Mouse (Mus musculus) midbrain, embryonic 10.5 days (tissue): ENCODE data around the gene Il12a. TPM values are rescaled to one million over a fixed set of nuclear protein-coding genes. Genes with fewer than 3 reads are reported as not detected.
"Not testable (repeated sequence)": the region's sequence is repeated elsewhere in the genome, so short reads cannot be mapped to it uniquely, and the experiment has no call there.

Experiments
- DNase-seq: peaks from one replicate; pipeline ENCODE4 v3.0.0-alpha.2; 2017; ENCODE audit warnings: low spot score
- H3K27ac ChIP-seq: fragments of 300-500 bp; sonication (generic); replicated peaks from 2 replicates; pipeline ENCODE4 v1.5.1; 2016; ENCODE audit warnings: mild to moderate bottlenecking
- H3K27me3 ChIP-seq: fragments of 300-500 bp; sonication (generic); 2 replicates; pipeline ENCODE4 v1.6.1; 2016; ENCODE audit warnings: low read depth, mild to moderate bottlenecking; ENCODE audit not compliant: poor library complexity, severe bottlenecking
- H3K36me3 ChIP-seq: fragments of 300-500 bp; sonication (generic); 2 replicates; pipeline ENCODE4 v1.6.1; 2016; ENCODE audit warnings: mild to moderate bottlenecking, moderate library complexity
- H3K4me1 ChIP-seq: fragments of 300-500 bp; sonication (generic); 2 replicates; pipeline ENCODE4 v1.6.1; 2016
- H3K4me3 ChIP-seq: fragments of 300-500 bp; sonication (generic); 2 replicates; pipeline ENCODE4 v1.5.1; 2016; ENCODE audit warnings: mild to moderate bottlenecking, moderate library complexity
- H3K9me3 ChIP-seq: fragments of 300-500 bp; sonication (generic); replicated peaks from 2 replicates; pipeline ENCODE4 v1.6.1; 2016; ENCODE audit warnings: mild to moderate bottlenecking
- WGBS: fragments of 180-500 bp; shearing (Covaris S2); methylation state at CpG from one replicate; pipeline ENCODE4 v1.1.7; 2016; 5-methylcytosine and 5-hydroxymethylcytosine counted together
- polyA plus RNA-seq: library from polyadenylated mRNA; unstranded; fragments of >200 nt; fragmentation: Nextera tagmentation; extraction: Ambion mirVana; gene quantifications from 2 replicates; pipeline ENCODE4 v1.2.1, GENCODE M21; 2016

Il12a gene
- polyA plus RNA-seq, 1 experiment from 2014 or later = not detected

DNA sequence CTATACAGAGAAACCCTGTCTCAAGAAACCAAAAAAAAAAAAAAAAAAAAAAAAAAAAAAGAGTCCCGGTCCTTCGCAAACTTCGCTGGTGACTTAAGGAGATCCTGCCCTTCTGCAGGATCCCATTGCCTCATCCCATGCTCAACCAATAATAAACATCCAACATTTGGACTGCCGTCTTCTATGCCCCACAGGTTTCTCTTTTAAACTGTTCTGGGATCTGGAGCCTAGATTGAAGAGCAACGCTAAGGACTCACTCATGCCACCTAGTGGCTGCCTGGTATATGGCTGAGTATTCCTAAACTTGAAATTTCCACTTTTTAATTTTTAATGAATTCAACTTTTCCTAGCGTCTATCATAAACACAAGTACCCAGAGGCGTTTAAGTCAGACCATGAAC lies 23.1 kb downstream of the Il12a start:
- 20% methylated on average over 7 of the region's 7 CpGs for WGBS
- no peaks in the 10 kb centered on the region for H3K27me3 ChIP-seq
- H3K4me3 ChIP-seq = peak overlapping the region; percentile 20; the same call in 1 of the 2 replicates
- no peaks in the 10 kb centered on the region for H3K9me3 ChIP-seq
- H3K27ac ChIP-seq = no peak overlapping the region
- H3K4me1 ChIP-seq = no peaks in the 10 kb centered on the region
- peak; percentile 34 for DNase-seq
- no peaks in the 10 kb centered on the region for H3K36me3 ChIP-seq

DNA sequence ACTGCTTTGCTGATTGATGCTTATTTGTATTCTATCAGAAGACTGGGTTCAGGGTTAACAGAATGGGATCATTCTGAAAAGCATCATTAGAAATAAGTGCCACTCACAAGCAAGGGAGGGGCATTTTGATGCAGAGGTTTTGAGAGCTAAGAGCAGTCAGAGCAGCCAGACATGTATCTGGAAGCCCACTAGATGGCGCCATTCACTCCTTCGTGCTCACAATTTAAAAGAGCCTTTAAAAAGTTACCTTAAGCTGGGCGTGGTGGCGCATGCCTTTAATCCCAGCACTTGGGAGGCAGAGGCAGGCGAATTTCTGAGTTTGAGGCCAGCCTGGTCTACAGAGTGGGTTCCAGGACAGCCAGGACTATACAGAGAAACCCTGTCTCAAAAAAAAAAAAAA lies 26.9 kb downstream of the Il12a start:
- H3K36me3 ChIP-seq, H3K9me3 ChIP-seq, H3K27ac ChIP-seq, H3K4me1 ChIP-seq, H3K4me3 ChIP-seq, DNase-seq, H3K27me3 ChIP-seq: not testable (repeated sequence)
- WGBS = 46% methylated on average over 5 of the region's 5 CpGs

DNA sequence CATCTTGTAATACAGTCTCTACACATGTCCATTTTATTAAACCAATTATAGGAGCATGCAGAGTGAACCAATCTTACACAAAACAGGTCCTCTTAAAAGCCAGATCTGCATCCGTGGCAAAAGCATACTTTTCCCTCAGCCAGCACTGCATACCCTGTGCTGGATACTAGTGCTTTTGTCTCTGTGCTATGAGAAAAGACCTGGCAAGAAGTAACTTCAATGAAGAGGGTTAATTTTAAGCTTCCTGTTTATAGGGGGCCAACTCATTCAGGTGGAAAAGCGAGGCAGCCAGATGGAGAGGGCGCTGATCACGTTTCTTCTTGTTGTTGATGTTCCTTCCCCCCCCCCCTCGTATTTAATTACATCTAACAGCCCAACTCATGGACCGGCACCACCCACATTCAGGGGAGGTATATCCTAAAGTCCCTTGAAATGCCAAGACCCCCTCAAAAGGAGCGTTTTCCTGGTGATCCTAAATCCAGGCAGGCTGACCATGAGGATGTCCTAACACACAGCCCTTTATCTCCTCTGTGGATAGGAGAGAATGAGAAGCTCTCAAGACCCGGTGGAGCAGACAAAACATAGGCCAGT lies 28.9 kb downstream of the Il12a start:
- WGBS = 76% methylated on average over 8 of the region's 8 CpGs
- Histone ChIP-seq H3K27ac (no peak overlapping the region), H3K4me1 (no peaks in the 10 kb centered on the region), H3K4me3 (no peak overlapping the region), H3K27me3 (no peaks in the 10 kb centered on the region), H3K9me3 (no peaks in the 10 kb centered on the region), H3K36me3 (no peaks in the 10 kb centered on the region)
- DNase-seq = no peak

DNA sequence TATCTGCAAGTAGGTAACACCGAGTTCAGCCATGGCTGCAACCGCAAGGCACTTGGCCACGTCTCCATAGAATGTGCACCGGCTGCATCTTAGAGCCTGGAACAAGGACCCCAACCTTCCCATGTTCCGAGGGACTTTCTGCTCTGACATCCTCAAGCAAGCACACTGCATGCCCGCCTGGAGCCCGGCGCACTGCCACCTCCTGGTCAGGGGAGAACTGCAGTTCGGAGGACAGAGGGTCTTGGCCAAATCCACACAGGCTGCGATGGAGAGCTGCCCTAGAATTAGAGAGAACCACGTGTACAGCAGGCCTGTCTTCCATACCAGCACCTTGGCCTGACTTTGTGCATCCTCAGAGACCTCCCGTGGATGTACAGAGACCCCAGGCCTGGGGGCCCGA lies 29.8 kb downstream of the Il12a start:
- peak; percentile 64 for DNase-seq
- 40% methylated on average over 13 of the region's 13 CpGs for WGBS

DNA sequence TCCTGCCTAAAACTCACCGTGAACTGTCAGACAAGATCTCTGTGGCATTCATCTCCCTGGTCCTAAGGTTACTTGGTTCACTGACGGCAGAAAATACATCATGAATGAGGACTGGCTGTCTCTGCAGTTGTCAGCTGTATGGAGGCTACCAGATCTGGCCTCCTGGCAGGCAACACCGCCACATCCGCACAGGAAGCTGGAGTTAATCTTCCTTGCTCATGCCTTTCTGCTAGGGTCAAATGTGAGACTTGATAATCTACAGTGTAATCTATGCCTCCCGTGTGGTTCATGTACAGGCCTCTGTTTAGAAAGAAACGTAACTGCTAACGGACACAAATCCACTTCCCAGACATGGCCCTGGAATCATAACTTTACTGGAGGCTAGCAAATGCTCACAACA lies 51.5 kb downstream of the Il12a start:
- H3K27ac ChIP-seq = no peak overlapping the region
- no peak overlapping the region for H3K4me3 ChIP-seq
- 86% methylated on average over 7 of the region's 7 CpGs for WGBS
- H3K27me3 ChIP-seq = no peaks in the 10 kb centered on the region
- no peak for DNase-seq
- H3K36me3 ChIP-seq = no peaks in the 10 kb centered on the region
- no peaks in the 10 kb centered on the region for H3K4me1 ChIP-seq
- no peaks in the 10 kb centered on the region for H3K9me3 ChIP-seq

More for the DNA sequence above, 29.8 kb downstream of the Il12a start:
- Histone ChIP-seq H3K27me3 (no peaks in the 10 kb centered on the region), H3K27ac (no peak overlapping the region), H3K36me3 (no peaks in the 10 kb centered on the region), H3K9me3 (no peaks in the 10 kb centered on the region), H3K4me1 (no peaks in the 10 kb centered on the region), H3K4me3 (no peak overlapping the region)

DNA sequence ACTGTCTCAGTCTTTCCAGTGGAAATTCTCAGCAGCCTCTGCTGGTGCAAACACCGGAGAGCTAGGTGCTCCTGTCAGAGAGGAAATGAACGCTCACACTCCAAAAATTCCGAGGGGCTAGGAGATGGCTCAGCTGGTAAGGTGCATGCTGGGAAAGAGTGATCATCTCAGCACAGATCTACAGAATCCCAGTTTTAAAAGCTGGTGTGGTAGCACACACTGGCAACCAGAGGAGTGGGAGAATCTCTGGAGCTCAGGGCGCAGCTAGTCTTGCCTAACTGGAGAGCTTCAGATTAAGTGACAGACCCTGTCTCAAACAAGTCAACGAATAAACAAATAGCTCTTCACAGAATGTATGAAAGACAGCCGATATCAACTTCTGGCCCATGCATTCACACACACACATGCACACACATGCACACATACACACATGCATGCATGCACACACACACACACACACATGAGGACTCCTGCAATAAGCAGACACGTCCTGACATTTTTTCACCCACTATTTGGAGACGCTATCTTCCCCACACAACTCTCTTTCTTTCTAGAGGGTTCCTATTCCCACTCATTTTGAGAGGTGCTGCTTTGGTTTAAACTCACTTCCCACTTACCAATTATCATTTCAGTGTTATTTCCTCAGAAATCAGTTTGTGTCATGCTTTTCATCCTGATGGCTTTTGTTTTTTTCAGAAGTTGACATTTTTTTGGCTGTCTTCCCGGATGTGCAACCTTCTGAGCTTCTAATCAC lies 52.5 kb downstream of the Il12a start:
- WGBS = 88% methylated on average over 9 of the region's 9 CpGs
- Histone ChIP-seq H3K4me3 (no peak overlapping the region), H3K36me3 (no peaks in the 10 kb centered on the region), H3K9me3 (no peaks in the 10 kb centered on the region), H3K27me3 (no peaks in the 10 kb centered on the region), H3K4me1 (no peaks in the 10 kb centered on the region), H3K27ac (no peak overlapping the region)
- no peak for DNase-seq

DNA sequence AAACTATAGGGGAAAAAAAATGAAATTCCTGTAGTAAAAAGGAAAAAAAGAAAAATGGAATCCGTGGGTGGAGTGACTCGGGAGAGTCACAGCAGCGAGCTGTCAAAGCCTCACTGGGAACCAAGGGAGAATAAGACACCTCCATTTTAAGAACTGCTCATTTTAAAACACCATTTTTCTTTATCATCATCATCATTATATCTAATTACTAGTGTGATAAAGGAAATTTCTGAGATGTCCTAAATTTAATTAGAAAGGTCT lies 53.0 kb downstream of the Il12a start:
- Histone ChIP-seq H3K27me3 (no peaks in the 10 kb centered on the region), H3K9me3 (no peaks in the 10 kb centered on the region)
- 88% methylated on average over 3 of the region's 3 CpGs for WGBS

DNA sequence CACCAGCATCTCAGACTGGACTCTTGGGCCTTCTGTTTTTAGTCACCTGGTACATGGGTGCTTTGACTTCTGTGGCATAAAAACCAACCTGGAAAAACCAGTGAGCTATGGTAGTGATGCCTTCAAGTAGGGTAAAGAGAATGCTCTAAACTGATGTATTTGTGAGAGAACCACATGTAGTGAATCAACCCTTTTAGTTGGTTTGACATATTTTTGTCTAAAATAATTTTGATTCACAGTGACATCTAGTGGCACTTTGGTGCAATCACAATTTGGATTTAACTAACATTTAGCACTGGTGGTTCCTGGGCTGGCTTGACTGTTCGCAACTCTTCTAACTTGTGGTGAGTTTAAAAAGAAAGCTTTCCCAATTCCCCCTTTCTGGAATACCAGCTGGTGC lies 53.7 kb downstream of the Il12a start:
- H3K27me3 ChIP-seq = no peaks in the 10 kb centered on the region
- H3K4me3 ChIP-seq = no peak overlapping the region
- H3K4me1 ChIP-seq = no peaks in the 10 kb centered on the region
- H3K27ac ChIP-seq = no peak overlapping the region
- DNase-seq = no peak
- 87% methylated on average over 1 of the region's 1 CpGs for WGBS
- H3K9me3 ChIP-seq = no peaks in the 10 kb centered on the region
- H3K36me3 ChIP-seq = no peaks in the 10 kb centered on the region

More for the DNA sequence above, 53.0 kb downstream of the Il12a start:
- DNase-seq = no peak
- H3K36me3 ChIP-seq = no peaks in the 10 kb centered on the region
- H3K4me1 ChIP-seq = no peaks in the 10 kb centered on the region
- no peak overlapping the region for H3K27ac ChIP-seq
- H3K4me3 ChIP-seq = no peak overlapping the region

DNA sequence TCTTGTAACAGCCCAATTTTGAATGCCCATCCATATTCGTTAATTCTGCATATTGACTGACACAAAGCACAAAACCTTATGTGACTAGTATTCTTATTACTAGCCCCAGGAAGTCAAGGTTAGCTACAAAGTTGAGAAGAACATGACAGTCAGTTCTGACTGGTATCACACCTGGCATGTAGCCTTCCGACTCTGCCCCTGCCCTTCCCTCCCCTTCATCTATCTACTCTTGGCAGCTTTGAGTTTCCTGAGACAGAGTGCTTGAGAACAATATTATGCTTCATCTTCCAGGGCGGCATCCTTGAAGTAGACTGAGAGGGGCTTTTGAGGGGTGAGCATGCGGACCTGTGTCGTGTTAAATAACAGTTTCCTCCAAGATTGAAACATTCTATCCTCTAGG lies 54.6 kb downstream of the Il12a start:
- WGBS = 86% methylated on average over 5 of the region's 5 CpGs

DNA sequence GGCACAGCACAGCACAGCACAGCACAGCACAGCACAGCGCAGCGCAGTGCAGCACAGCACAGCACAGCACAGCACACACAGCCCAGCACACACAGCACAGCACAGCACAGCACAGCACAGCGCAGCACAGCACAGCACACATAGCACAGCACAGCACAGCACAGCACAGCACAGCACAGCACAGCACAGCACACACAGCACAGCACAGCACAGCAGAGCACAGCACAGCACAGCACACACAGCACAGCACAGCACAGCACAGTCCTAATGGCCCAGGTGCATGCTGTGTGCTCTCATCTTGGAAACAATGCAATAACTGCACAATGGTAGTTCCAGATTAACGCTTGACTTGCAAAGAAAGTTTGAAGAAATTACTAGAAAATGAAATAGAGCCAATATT lies 55.8 kb downstream of the Il12a start:
- 88% methylated on average over 4 of the region's 4 CpGs for WGBS
- not testable (repeated sequence) for H3K36me3 ChIP-seq, H3K27ac ChIP-seq, H3K4me3 ChIP-seq, H3K4me1 ChIP-seq, H3K27me3 ChIP-seq, DNase-seq, H3K9me3 ChIP-seq

More for the DNA sequence above, 54.6 kb downstream of the Il12a start:
- Histone ChIP-seq H3K36me3 (no peaks in the 10 kb centered on the region), H3K9me3 (no peaks in the 10 kb centered on the region), H3K4me1 (no peaks in the 10 kb centered on the region), H3K4me3 (no peak overlapping the region), H3K27me3 (no peaks in the 10 kb centered on the region), H3K27ac (no peak overlapping the region)
- no peak for DNase-seq

Other genes starting within 250 kb of the Il12a start
- 0.85 and 1.3 TPM in 2 replicates for gene 1110032F04Rik, start 178.9 kb downstream of the Il12a start, polyA plus RNA-seq